Mouse (Mus musculus) CH12.LX (cell line): ENCODE measurements around the gene Itga6. TPM values are rescaled to one million over a fixed set of nuclear protein-coding genes. Genes with fewer than 3 reads are reported as not detected.

Source experiments
- DNase-seq: peaks from one replicate; pipeline ENCODE4 v3.0.0-alpha.2; 2013; ENCODE audit errors: extremely low read depth
- H3K27ac ChIP-seq: 2 replicates; pipeline ENCODE4 v1.5.1; 2012; ENCODE audit warnings: low read depth, mild to moderate bottlenecking, control low read depth, moderate library complexity; ENCODE audit not compliant: insufficient read depth
- H3K27me3 ChIP-seq: replicated peaks from 2 replicates; pipeline ENCODE3; 2012; ENCODE audit warnings: inconsistent platforms
- H3K36me3 ChIP-seq, 2 experiments: replicated peaks in 1 of 2; 2 replicates each; pipeline versions ENCODE3 to v1.6.1; 2012; ENCODE audit warnings: inconsistent platforms in 1 of 2, low read length in 1 of 2, mild to moderate bottlenecking in 1 of 2, mixed read lengths in 1 of 2, moderate library complexity in 1 of 2; ENCODE audit not compliant: control insufficient read depth in 1 of 2, insufficient read depth in 1 of 2
- H3K4me1 ChIP-seq, 2 experiments: 2 replicates each; pipeline ENCODE4 v1.6.1; 2012; ENCODE audit warnings: inconsistent platforms in 1 of 2, moderate library complexity in 1 of 2; ENCODE audit not compliant: insufficient read depth in 2 of 2, control insufficient read depth in 1 of 2
- H3K4me2 ChIP-seq: 2 replicates; pipeline ENCODE4 v1.6.1; 2012; ENCODE audit warnings: low read depth, mild to moderate bottlenecking, control low read depth; ENCODE audit not compliant: poor library complexity, insufficient read depth, severe bottlenecking
- H3K4me3 ChIP-seq, 3 experiments: fragments of 150-350 bp in 1 of 3; sonication (generic) in 1 of 3; replicated peaks in 1 of 3; 2 replicates each; pipeline versions ENCODE3 to v1.5.1; 2011 to 2012; ENCODE audit warnings: low read depth in 2 of 3, low read length in 2 of 3, mild to moderate bottlenecking in 2 of 3, moderate library complexity in 2 of 3, control low read depth in 1 of 3, improper control_type of control experiment in 1 of 3, inconsistent platforms in 1 of 3, mixed read lengths in 1 of 3; ENCODE audit not compliant: poor library complexity in 1 of 3
- H3K79me2 ChIP-seq: replicated peaks from 2 replicates; pipeline ENCODE4 v1.6.1; 2012; ENCODE audit warnings: mild to moderate bottlenecking, moderate library complexity; ENCODE audit not compliant: control insufficient read depth, poor library complexity, insufficient read depth, severe bottlenecking; ENCODE audit errors: extremely low read depth
- H3K9ac ChIP-seq: 2 replicates; pipeline ENCODE4 v1.6.1; 2012; ENCODE audit warnings: low read depth, mild to moderate bottlenecking, control low read depth, moderate library complexity; ENCODE audit not compliant: insufficient read depth
- H3K9me3 ChIP-seq: replicated peaks from 2 replicates; pipeline ENCODE3; 2012; ENCODE audit warnings: low read length, inconsistent platforms, mixed read lengths
- CTCF ChIP-seq, 2 experiments: IDR thresholded peaks in 1 of 2; conservative IDR thresholded peaks in 1 of 2; 2 replicates each; pipeline ENCODE4 v1.5.1; 2011 to 2012; ENCODE audit warnings: low read depth in 2 of 2, low read length in 2 of 2, improper control_type of control experiment in 1 of 2, inconsistent platforms in 1 of 2, mild to moderate bottlenecking in 1 of 2, moderate library complexity in 1 of 2
- ELF1 ChIP-seq: IDR thresholded peaks from 2 replicates; pipeline ENCODE4 v1.6.1; 2014; ENCODE audit warnings: low read depth, mild to moderate bottlenecking, inconsistent platforms, low read length, improper control_type of control experiment
- GABPA ChIP-seq: IDR thresholded peaks from 2 replicates; pipeline ENCODE4 v1.6.1; 2012; ENCODE audit warnings: low read depth, low read length, improper control_type of control experiment, inconsistent platforms; ENCODE audit not compliant: insufficient replicate concordance
- HCFC1 ChIP-seq: IDR thresholded peaks from 2 replicates; pipeline ENCODE4 v1.6.1; 2012; ENCODE audit warnings: low read depth, mild to moderate bottlenecking, inconsistent platforms, low read length, improper control_type of control experiment
- IRF4 ChIP-seq: IDR thresholded peaks from 2 replicates; pipeline ENCODE4 v1.6.1; 2014; ENCODE audit warnings: low read depth, mild to moderate bottlenecking, inconsistent platforms, low read length, improper control_type of control experiment
- JUND ChIP-seq: conservative IDR thresholded peaks from 2 replicates; pipeline ENCODE4 v1.6.1; 2011; ENCODE audit warnings: low read depth, low read length, improper control_type of control experiment
- KAT2A ChIP-seq: IDR thresholded peaks from 2 replicates; pipeline ENCODE4 v1.6.1; 2012; ENCODE audit warnings: low read length, improper control_type of control experiment, inconsistent platforms; ENCODE audit not compliant: insufficient replicate concordance
- MAZ ChIP-seq: IDR thresholded peaks from 2 replicates; pipeline ENCODE4 v1.6.1; 2012; ENCODE audit warnings: low read depth, mild to moderate bottlenecking, inconsistent platforms, low read length, improper control_type of control experiment, moderate library complexity
- MEF2A ChIP-seq: IDR thresholded peaks from 2 replicates; pipeline ENCODE4 v1.6.1; 2014; ENCODE audit warnings: low read depth, mild to moderate bottlenecking, inconsistent platforms, low read length, improper control_type of control experiment, borderline replicate concordance
- NRF1 ChIP-seq: IDR thresholded peaks from 2 replicates; pipeline ENCODE4 v1.6.1; 2014; ENCODE audit warnings: low read depth, mild to moderate bottlenecking, inconsistent platforms, low read length, improper control_type of control experiment, moderate library complexity
- SIN3A ChIP-seq: IDR thresholded peaks from 2 replicates; pipeline ENCODE4 v1.6.1; 2012; ENCODE audit warnings: low read length, improper control_type of control experiment, inconsistent platforms
- UBTF ChIP-seq: IDR thresholded peaks from 2 replicates; pipeline ENCODE4 v1.6.1; 2012; ENCODE audit warnings: low read depth, mild to moderate bottlenecking, inconsistent platforms, low read length, improper control_type of control experiment, moderate library complexity
- USF2 ChIP-seq: conservative IDR thresholded peaks from 2 replicates; pipeline ENCODE4 v1.6.1; 2011; ENCODE audit warnings: low read depth, low read length, improper control_type of control experiment
- ZKSCAN1 ChIP-seq: IDR thresholded peaks from 2 replicates; pipeline ENCODE4 v1.6.1; 2012; ENCODE audit warnings: low read depth, inconsistent platforms, low read length, improper control_type of control experiment, borderline replicate concordance
- ZNF384 ChIP-seq: IDR thresholded peaks from 2 replicates; pipeline ENCODE4 v1.6.1; 2012; ENCODE audit warnings: low read depth, low read length, improper control_type of control experiment, inconsistent platforms
- dilution Hi-C: fragments of 300-500 bp; cut with MboI; formaldehyde crosslinking; loops from 2 replicates; pipeline ENCODE4 v1.14.3; 2020; ENCODE audit warnings: low sequenced_read_pairs; ENCODE audit not compliant: extremely low pct_unique_long_range_greater_than_20kb, extremely low pct_ligation_motif_present
- in situ Hi-C: fragments of 300-500 bp; cut with MboI; formaldehyde crosslinking; loops from 3 replicates; pipeline ENCODE4 v1.14.3; 2019; ENCODE audit warnings: low sequenced_read_pairs, low pct_ligation_motif_present, low pct_unique_long_range_greater_than_20kb, mixed read lengths
- polyA plus RNA-seq: library from polyadenylated mRNA; unstranded; fragments of >175 nt; gene quantifications from 2 replicates; pipeline ENCODE4 v1.2.1, GENCODE M21; 2012; ENCODE audit warnings: low read depth; ENCODE audit not compliant: insufficient read length
- total RNA-seq, 2 experiments: library from RNA; depleted of rRNA; stranded (reverse); fragments of 300-350 nt in 1 of 2; fragments of >200 nt in 1 of 2; gene quantifications; 2 replicates each; pipeline ENCODE4 v1.2.3; 2012 to 2014

Gene Itga6
- total and polyA plus RNA-seq, 3 experiments = 6.1 to 13.9 (median 10.9) TPM

GRCm38 (mm10) chr2:71708886-71709285 lies 36.5 kb upstream of the Itga6 start:
- Histone ChIP-seq H3K9me3 (no peaks in the 10 kb centered on the region), H3K79me2 (no peaks in the 10 kb centered on the region), H3K27ac (no peak overlapping the region), H3K4me1 (no peaks in the 10 kb centered on the region), H3K27me3 (no peaks in the 10 kb centered on the region), H3K4me3 (no peak overlapping the region), H3K36me3 (no peaks in the 10 kb centered on the region), H3K9ac (no peak overlapping the region), H3K4me2 (no peak overlapping the region)
- dilution Hi-C loops = no loop called here
- TF ChIP-seq IRF4 (no peak), ZNF384 (no peak)
- in situ Hi-C loops = no loop called here
- no peak for DNase-seq

DNA sequence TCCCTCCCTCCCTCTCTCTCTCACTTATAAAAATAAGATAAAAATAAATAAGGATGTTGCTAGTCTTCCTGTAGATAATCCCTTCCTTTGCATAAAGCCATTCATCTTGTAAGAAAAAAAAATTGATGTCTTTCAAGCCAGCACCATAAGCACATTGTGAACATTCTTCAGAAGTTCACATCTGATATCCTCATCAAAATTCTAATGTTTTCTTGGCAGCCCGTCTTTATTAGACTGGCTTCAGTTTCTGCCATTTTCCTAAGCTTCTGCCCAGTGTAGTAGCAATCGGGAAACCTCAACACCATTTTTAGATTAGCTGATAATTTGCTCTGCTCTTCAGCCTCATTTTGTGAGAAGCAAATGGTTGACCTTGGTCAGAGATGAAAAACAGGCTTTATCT lies 33.8 kb upstream of the Itga6 start:
- Histone ChIP-seq H3K4me2 (no peak overlapping the region), H3K4me1 (no peaks in the 10 kb centered on the region), H3K79me2 (no peaks in the 10 kb centered on the region), H3K27me3 (no peaks in the 10 kb centered on the region), H3K9ac (no peak overlapping the region)
- dilution Hi-C loops (no loop called here), in situ Hi-C loops (no loop called here)
- no peak for DNase-seq
- TF ChIP-seq GABPA (no peak), SIN3A (no peak), USF2 (no peak), MAZ (no peak), HCFC1 (no peak), ZKSCAN1 (no peak), UBTF (no peak), CTCF (conservative IDR thresholded peaks at IDR 0.05 in 1 of 2, IDR thresholded peaks at IDR 0.05 in 1 of 2; ENCODE audit: low read depth in 2 of 2, low read length in 2 of 2) (no peak), ELF1 (no peak), ZNF384 (no peak), KAT2A (no peak), NRF1 (no peak), JUND (no peak), MEF2A (no peak)
- TF ChIP-seq, all 38 proteins: peak for 0
- Histone ChIP-seq H3K27ac (no peak overlapping the region), H3K9me3 (no peaks in the 10 kb centered on the region), H3K36me3 (no peaks in the 10 kb centered on the region), H3K4me3 (no peak overlapping the region)
